Mouse (Mus musculus) lung, postnatal 0 days (tissue): ENCODE measurements at regions not wholly inside any gene's neighbourhood (a gene's known extent, or its start where the extent isn't known, plus 50 kb on each side); places are given as distances from the start of the nearest gene placed in this dataset.

Experiments
- CTCF ChIP-seq: IDR thresholded peaks from 2 replicates; pipeline ENCODE4 v1.5.1; 2016; ENCODE audit warnings: antibody characterized with exemption, mild to moderate bottlenecking
- EP300 ChIP-seq: IDR thresholded peaks from 2 replicates; pipeline ENCODE4 v1.6.1; 2016; ENCODE audit warnings: antibody characterized with exemption, mild to moderate bottlenecking, control low read depth

DNA sequence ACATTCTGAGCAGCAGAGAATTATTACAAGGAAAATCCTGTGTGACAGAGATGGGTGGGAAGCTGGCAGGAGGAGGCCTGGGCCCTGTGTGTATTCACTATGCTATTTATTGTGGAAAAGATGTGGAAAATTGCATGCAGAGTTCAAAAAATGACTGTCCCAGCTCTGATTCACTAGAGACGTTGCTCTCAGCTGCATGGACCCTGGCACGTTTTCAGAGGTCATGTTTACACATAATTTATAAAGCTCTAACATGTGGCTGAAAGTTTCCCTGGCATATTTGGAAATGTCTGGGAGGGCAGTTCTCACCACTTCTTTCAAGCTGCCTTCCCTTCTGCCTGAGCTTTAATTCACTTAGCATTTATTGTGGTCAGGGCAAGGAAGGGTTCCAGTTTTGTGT, 73.6 kb downstream of the Bmp2 start:
- TF ChIP-seq EP300: no peak
- no peak for TF ChIP-seq CTCF
